Mouse (Mus musculus) heart, postnatal 25 days (tissue): ENCODE results near the gene Bco2. TPM values are rescaled to one million over a fixed set of nuclear protein-coding genes. Genes with fewer than 3 reads are reported as not detected.
A peak's percentile ranks its signal among the peaks of the same experiment; 100 is the strongest.

Experiments
- DNase-seq: peaks from one replicate; pipeline ENCODE4 v3.0.0; 2022; ENCODE audit warnings: low spot score
- intact Hi-C: fragments of 180-260 bp; cut with DNase I; formaldehyde crosslinking; loops from one replicate; pipeline ENCODE4 v1.15.1; 2025
- total RNA-seq, 2 experiments: library from RNA; stranded (reverse); gene quantifications; 2 replicates each; pipeline ENCODE4 v1.2.3; 2021

The Bco2 gene
- under 1 TPM; 0.31 to 0.36 TPM for total RNA-seq

GRCm38 (mm10) chr9:50555094-50555446 lies at the start of gene Bco2:
TSS of gene Bco2 (minus strand) at chr9:50555181.
- intact Hi-C loops = no loop called here
- no peak for DNase-seq

- intact Hi-C loops = no loop called here
- DNase-seq = no peak
Observed at GRCm38 (mm10) chr9:50604338-50604737, 49.4 kb upstream of the Bco2 start.

GRCm38 (mm10) chr9:50603998-50604324 lies 49.0 kb upstream of the Bco2 start:
- intact Hi-C loops = no loop called here
- no peak for DNase-seq

GRCm38 (mm10) chr9:50603189-50603997 lies 48.4 kb upstream of the Bco2 start, which contains the start of the genes Sdhd and Timm8b:
TSS of gene Sdhd (minus strand) at chr9:50603812.
TSS of gene Timm8b (plus strand) at chr9:50603910.
- intact Hi-C loops = no loop called here
- peak; percentile 90 for DNase-seq

GRCm38 (mm10) chr9:50602055-50602845 lies 47.3 kb upstream of the Bco2 start:
- DNase-seq = no peak
- intact Hi-C loops = no loop called here

GRCm38 (mm10) chr9:50601536-50601935 lies 46.6 kb upstream of the Bco2 start:
- intact Hi-C loops = no loop called here
- DNase-seq = no peak

- DNase-seq = no peak
- intact Hi-C loops = loop anchor here (5.0 kb wide), 1 partner anchor 70 kb away; the partner anchor contains the start of gene Pts
Observed at GRCm38 (mm10) chr9:50596973-50597372, 42.0 kb upstream of the Bco2 start.

GRCm38 (mm10) chr9:50594794-50595417 lies 39.9 kb upstream of the Bco2 start:
- intact Hi-C loops = loop anchor here (5.0 kb wide), 1 partner anchor 68 kb away; the partner anchor contains the start of gene Pts

GRCm38 (mm10) chr9:50593544-50593943 lies 38.6 kb upstream of the Bco2 start:
- intact Hi-C loops = no loop called here
- no peak for DNase-seq

More at GRCm38 (mm10) chr9:50594794-50595417, 39.9 kb upstream of the Bco2 start:
- no peak for DNase-seq

- intact Hi-C loops = no loop called here
- no peak for DNase-seq
Observed at GRCm38 (mm10) chr9:50592955-50593354, 38.0 kb upstream of the Bco2 start.

GRCm38 (mm10) chr9:50590856-50591518 lies 36.0 kb upstream of the Bco2 start:
- intact Hi-C loops = no loop called here
- no peak for DNase-seq

- DNase-seq = no peak
- intact Hi-C loops = no loop called here
Observed at GRCm38 (mm10) chr9:50586955-50587354, 32.0 kb upstream of the Bco2 start.

GRCm38 (mm10) chr9:50585145-50585818 lies 30.3 kb upstream of the Bco2 start:
- intact Hi-C loops = no loop called here
- no peak for DNase-seq

- intact Hi-C loops = no loop called here
- DNase-seq = no peak
Observed at GRCm38 (mm10) chr9:50580370-50580769, 25.4 kb upstream of the Bco2 start.

GRCm38 (mm10) chr9:50569599-50570525 lies 14.9 kb upstream of the Bco2 start:
- intact Hi-C loops = no loop called here
- DNase-seq = no peak

- DNase-seq = no peak
- intact Hi-C loops = no loop called here
Observed at GRCm38 (mm10) chr9:50567881-50568280, 12.9 kb upstream of the Bco2 start.

- intact Hi-C loops = no loop called here
- DNase-seq = no peak
Observed at GRCm38 (mm10) chr9:50567372-50567771, 12.4 kb upstream of the Bco2 start.

GRCm38 (mm10) chr9:50565940-50566339 lies 11.0 kb upstream of the Bco2 start:
- intact Hi-C loops = no loop called here
- DNase-seq = no peak
